Mouse (Mus musculus): ENCODE results near the gene Faxc. TPM values are rescaled to one million over a fixed set of nuclear protein-coding genes. Genes with fewer than 3 reads are reported as not detected.

Gene Faxc
- polyA plus RNA-seq, 1 experiment from 2014 or later: 15.7 TPM

DNA sequence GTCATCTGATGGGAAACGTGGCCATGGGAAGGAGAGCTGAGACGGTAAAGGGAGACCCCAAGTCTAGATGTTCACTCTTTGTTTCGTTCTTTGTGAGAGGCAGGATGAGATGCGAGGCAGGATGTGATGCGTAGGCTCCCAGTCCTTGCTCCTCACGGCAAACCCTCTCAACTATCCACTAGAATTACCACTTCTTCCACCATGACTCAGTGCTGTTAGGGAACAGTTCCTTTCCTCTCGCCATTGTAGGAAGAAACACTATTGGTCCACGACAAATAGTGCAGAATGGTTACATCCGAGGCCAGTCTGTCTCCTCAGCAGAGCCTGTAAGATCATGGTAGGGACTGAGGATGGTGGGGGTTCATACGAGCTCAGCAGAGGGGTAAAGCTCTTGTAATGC, 56.3 kb downstream of the Faxc start:
- no peaks in the 10 kb centered on the region for H3K36me3 ChIP-seq (replicated peaks; ENCODE audit: control insufficient read depth, insufficient read depth, low read depth, low read length)
- WGBS: 82% methylated on average over 10 of the region's 10 CpGs
- peak overlapping the region; percentile 70 for H3K27ac ChIP-seq (replicated peaks; ENCODE audit: low read depth, low read length)
- H3K4me2 ChIP-seq (ENCODE audit: low read depth, low read length): no peak overlapping the region
- no peaks in the 10 kb centered on the region; the same call in 1 of the 2 replicates for H3K4me1 ChIP-seq (ENCODE audit: control insufficient read depth, insufficient read depth, low read length)
- H3K27me3 ChIP-seq (ENCODE audit: control insufficient read depth, insufficient read depth, low read length): no peaks in the 10 kb centered on the region
- no peak overlapping the region for H3K9ac ChIP-seq (replicated peaks; ENCODE audit: low read length)
- H3K9me3 ChIP-seq (replicated peaks; ENCODE audit: control insufficient read depth, low read length): no peaks in the 10 kb centered on the region
- ATAC-seq (replicated peaks; ENCODE audit: insufficient number of reproducible peaks, low FRiP score, low TSS enrichment, low read depth) (no peak), DNase-seq (ENCODE audit: low spot score) (no peak)
- no peak overlapping the region for H3K4me3 ChIP-seq (ENCODE audit: low read depth, low read length)

DNA sequence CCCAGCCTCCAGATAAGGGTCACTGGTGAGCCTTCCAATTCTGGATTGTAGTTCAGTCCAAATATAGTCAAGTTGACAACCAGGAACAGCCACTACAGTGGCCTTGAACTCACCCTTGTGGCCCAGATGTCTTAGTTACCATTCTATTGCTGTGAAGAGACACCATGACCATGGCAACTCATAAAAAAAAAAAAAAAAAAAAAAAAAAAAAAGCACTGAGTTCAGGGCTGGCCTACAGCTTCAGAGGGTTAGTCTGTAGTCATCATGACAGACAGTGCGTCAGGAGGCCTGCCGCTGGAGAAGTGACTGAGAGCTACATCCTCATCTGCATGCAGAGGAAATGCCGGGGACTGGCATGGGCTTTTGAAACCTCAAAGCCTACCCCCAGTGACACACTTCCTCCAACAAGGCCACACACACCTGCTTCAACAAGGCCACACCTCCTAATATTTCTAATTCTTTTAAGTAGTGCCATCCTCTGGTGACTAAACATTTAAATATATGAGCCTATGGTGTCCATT, 58.5 kb downstream of the Faxc start:
- H3K9ac ChIP-seq (replicated peaks; ENCODE audit: low read length): no peak overlapping the region
- DNase-seq (ENCODE audit: low spot score) (no peak), ATAC-seq (replicated peaks; ENCODE audit: insufficient number of reproducible peaks, low FRiP score, low TSS enrichment, low read depth) (no peak)
- no peak overlapping the region for H3K27ac ChIP-seq (replicated peaks; ENCODE audit: low read depth, low read length)
- H3K36me3 ChIP-seq (replicated peaks; ENCODE audit: control insufficient read depth, insufficient read depth, low read depth, low read length): no peaks in the 10 kb centered on the region
- H3K4me2 ChIP-seq (ENCODE audit: low read depth, low read length): no peak overlapping the region
- 83% methylated on average over 3 of the region's 3 CpGs for WGBS
- no peaks in the 10 kb centered on the region; the same call in 1 of the 2 replicates for H3K4me1 ChIP-seq (ENCODE audit: control insufficient read depth, insufficient read depth, low read length)
- H3K9me3 ChIP-seq (replicated peaks; ENCODE audit: control insufficient read depth, low read length): no peaks in the 10 kb centered on the region
- H3K27me3 ChIP-seq (ENCODE audit: control insufficient read depth, insufficient read depth, low read length): no peaks in the 10 kb centered on the region
- no peak overlapping the region for H3K4me3 ChIP-seq (ENCODE audit: low read depth, low read length)

DNA sequence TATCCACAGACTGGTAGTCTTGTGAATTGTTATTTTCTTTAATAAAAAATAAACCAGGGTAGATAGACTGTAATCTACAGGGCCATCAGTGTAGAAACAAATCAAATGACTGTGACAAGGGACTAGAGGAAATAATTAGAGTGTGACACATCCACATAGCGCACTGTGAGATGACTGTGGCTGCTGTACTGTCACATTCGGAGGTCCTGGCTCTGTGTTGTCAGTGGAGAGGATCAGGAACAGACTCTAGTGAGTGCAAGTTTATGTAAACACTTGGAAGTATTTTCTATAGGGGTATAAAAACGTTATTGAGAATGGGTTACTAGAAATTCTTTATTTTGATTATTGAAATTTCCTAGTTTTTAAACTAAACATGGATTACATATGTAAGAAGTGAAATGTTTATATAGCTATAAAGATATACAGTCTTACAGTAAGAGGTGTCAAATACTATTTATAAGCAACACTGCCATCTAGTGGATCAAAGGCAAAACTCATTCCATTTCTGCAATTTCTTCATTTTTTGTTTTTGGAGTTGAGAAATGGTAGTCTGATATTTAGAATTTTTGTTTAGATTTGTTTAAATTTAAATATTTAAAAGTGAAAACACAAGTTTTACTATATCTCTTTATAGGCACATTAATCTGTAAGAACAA, 59.6 kb downstream of the Faxc start:
- peak; percentile 64 for DNase-seq (ENCODE audit: low spot score)
- Histone ChIP-seq H3K9me3 (replicated peaks; ENCODE audit: control insufficient read depth, low read length) (no peaks in the 10 kb centered on the region), H3K27ac (replicated peaks; ENCODE audit: low read depth, low read length) (no peak overlapping the region), H3K4me1 (ENCODE audit: control insufficient read depth, insufficient read depth, low read length) (no peaks in the 10 kb centered on the region; the same call in 1 of the 2 replicates), H3K4me3 (ENCODE audit: low read depth, low read length) (no peak overlapping the region), H3K9ac (replicated peaks; ENCODE audit: low read length) (no peak overlapping the region), H3K4me2 (ENCODE audit: low read depth, low read length) (no peak overlapping the region), H3K36me3 (replicated peaks; ENCODE audit: control insufficient read depth, insufficient read depth, low read depth, low read length) (no peaks in the 10 kb centered on the region), H3K27me3 (ENCODE audit: control insufficient read depth, insufficient read depth, low read length) (no peaks in the 10 kb centered on the region)
- no peak for ATAC-seq (replicated peaks; ENCODE audit: insufficient number of reproducible peaks, low FRiP score, low TSS enrichment, low read depth)
- 41% methylated on average over 3 of the region's 3 CpGs for WGBS

DNA sequence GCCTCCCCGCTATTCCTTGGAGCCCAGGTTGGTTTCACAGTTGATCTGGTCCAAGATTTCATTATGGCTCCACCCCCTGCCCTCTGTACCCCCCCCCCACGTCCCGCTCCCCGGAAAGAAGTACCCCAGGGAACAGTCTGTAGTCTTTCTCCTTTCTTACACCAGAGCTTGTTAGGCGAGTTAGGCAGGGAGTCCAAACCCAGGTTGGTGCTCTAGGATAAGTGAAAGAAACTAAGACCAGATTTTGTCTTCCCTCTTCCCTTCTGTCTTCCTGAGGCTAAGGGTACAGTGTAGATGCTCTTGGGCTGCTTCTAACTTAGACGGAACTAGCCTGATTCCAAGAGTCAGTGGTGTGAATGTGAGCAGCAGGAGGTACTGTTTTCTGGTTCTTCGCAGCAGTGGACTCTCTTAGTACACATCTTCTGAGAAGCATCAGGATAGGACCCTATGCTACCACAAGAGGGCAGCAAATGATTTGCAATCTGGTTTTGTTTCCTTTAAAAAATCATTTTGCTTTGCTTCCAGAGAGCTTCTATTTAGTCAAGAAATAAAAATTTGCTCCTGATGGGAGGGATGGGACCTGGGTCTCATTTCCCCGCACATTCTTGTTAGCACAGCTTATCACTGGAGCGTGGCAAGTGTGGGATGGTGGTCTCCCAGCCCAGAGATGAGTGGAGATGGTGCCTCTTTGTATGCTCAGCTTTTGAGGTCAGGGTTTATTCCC, 86.7 kb downstream of the Faxc start:
- Histone ChIP-seq H3K9me3 (replicated peaks; ENCODE audit: control insufficient read depth, low read length) (no peaks in the 10 kb centered on the region), H3K27me3 (ENCODE audit: control insufficient read depth, insufficient read depth, low read length) (no peaks in the 10 kb centered on the region), H3K27ac (replicated peaks; ENCODE audit: low read depth, low read length) (no peak overlapping the region), H3K4me2 (ENCODE audit: low read depth, low read length) (no peak overlapping the region), H3K36me3 (replicated peaks; ENCODE audit: control insufficient read depth, insufficient read depth, low read depth, low read length) (no peaks in the 10 kb centered on the region), H3K4me1 (ENCODE audit: control insufficient read depth, insufficient read depth, low read length) (no peaks in the 10 kb centered on the region), H3K9ac (replicated peaks; ENCODE audit: low read length) (no peak overlapping the region), H3K4me3 (ENCODE audit: low read depth, low read length) (no peak overlapping the region)
- DNase-seq (ENCODE audit: low spot score): peak; percentile 90
- peak; percentile 78 for ATAC-seq (replicated peaks; ENCODE audit: insufficient number of reproducible peaks, low FRiP score, low TSS enrichment, low read depth)
- WGBS: 15% methylated on average over 9 of the region's 9 CpGs

DNA sequence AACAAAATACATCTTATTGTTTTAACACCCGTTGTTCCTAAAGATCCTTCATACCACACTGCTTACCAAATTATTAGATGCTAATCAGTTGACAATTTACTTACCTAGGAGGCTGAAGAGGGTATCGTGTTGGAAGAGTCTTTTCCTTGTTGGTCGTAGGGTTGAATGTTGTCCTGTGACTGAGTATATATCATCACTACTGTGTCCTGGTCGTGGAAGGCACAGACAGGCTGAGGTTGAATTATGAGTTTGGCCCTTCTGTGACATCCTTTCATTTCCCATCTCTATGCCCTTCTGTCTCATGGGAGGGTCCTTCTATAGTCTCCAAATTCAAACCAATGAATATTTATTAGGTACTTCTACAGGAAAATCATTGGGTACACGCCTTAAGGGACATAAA, 87.3 kb downstream of the Faxc start:
- DNase-seq (ENCODE audit: low spot score) (no peak), ATAC-seq (replicated peaks; ENCODE audit: insufficient number of reproducible peaks, low FRiP score, low TSS enrichment, low read depth) (no peak)
- H3K4me3 ChIP-seq (ENCODE audit: low read depth, low read length): no peak overlapping the region
- no peaks in the 10 kb centered on the region for H3K27me3 ChIP-seq (ENCODE audit: control insufficient read depth, insufficient read depth, low read length)
- no peak overlapping the region for H3K9ac ChIP-seq (replicated peaks; ENCODE audit: low read length)
- no peak overlapping the region for H3K27ac ChIP-seq (replicated peaks; ENCODE audit: low read depth, low read length)
- no peak overlapping the region for H3K4me2 ChIP-seq (ENCODE audit: low read depth, low read length)
- no peaks in the 10 kb centered on the region for H3K4me1 ChIP-seq (ENCODE audit: control insufficient read depth, insufficient read depth, low read length)
- WGBS: 59% methylated on average over 5 of the region's 5 CpGs
- H3K36me3 ChIP-seq (replicated peaks; ENCODE audit: control insufficient read depth, insufficient read depth, low read depth, low read length): no peaks in the 10 kb centered on the region
- H3K9me3 ChIP-seq (replicated peaks; ENCODE audit: control insufficient read depth, low read length): no peaks in the 10 kb centered on the region

DNA sequence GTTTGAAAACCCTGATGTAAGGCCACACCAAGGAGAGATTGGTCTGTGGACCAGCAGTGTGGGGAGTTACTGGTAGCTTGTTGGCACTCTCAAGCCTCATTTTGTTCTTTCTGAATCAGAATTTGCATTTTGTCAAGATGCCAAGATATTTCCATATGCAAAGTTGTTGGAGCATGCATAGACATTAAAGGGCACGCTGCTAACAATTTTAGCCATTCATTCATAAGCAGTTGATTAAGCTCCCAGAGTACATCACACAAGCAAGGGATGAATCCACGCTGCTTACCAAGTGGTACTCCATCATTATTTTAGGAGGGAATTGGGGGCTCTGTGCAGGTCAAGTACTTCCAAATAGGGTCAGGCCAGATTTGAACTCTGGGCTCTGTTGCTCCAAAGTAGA, 98.8 kb downstream of the Faxc start:
- ATAC-seq (replicated peaks; ENCODE audit: insufficient number of reproducible peaks, low FRiP score, low TSS enrichment, low read depth) (no peak), DNase-seq (ENCODE audit: low spot score) (no peak)
- Histone ChIP-seq H3K4me1 (ENCODE audit: control insufficient read depth, insufficient read depth, low read length) (no peaks in the 10 kb centered on the region), H3K4me2 (ENCODE audit: low read depth, low read length) (no peak overlapping the region), H3K27ac (replicated peaks; ENCODE audit: low read depth, low read length) (no peak overlapping the region), H3K9me3 (replicated peaks; ENCODE audit: control insufficient read depth, low read length) (no peaks in the 10 kb centered on the region), H3K27me3 (ENCODE audit: control insufficient read depth, insufficient read depth, low read length) (no peaks in the 10 kb centered on the region), H3K9ac (replicated peaks; ENCODE audit: low read length) (no peak overlapping the region), H3K36me3 (replicated peaks; ENCODE audit: control insufficient read depth, insufficient read depth, low read depth, low read length) (no peaks in the 10 kb centered on the region), H3K4me3 (ENCODE audit: low read depth, low read length) (no peak overlapping the region)
- 92% methylated on average over 2 of the region's 2 CpGs for WGBS

Other genes starting within 250 kb of the Faxc start
- 0.29 and 0.53 TPM in 2 replicates for gene Prdm13, start 245.4 kb upstream of the Faxc start, polyA plus RNA-seq (2014; fragmentation: Nextera tagmentation; extraction: Ambion mirVana)
- 61.3 and 67.5 TPM in 2 replicates for gene Ccnc, start 203.6 kb upstream of the Faxc start, polyA plus RNA-seq (2014; fragmentation: Nextera tagmentation; extraction: Ambion mirVana)
- 10.3 and 11.6 TPM in 2 replicates for gene Usp45, start 164.2 kb upstream of the Faxc start, polyA plus RNA-seq (2014; fragmentation: Nextera tagmentation; extraction: Ambion mirVana)
- 18.6 and 19.4 TPM in 2 replicates for gene Tstd3, start 164.1 kb upstream of the Faxc start, polyA plus RNA-seq (2014; fragmentation: Nextera tagmentation; extraction: Ambion mirVana)
- 158 and 175 TPM in 2 replicates for gene Pnisr, start 83.7 kb upstream of the Faxc start, polyA plus RNA-seq (2014; fragmentation: Nextera tagmentation; extraction: Ambion mirVana)
- gene Coq3, start 51.7 kb upstream of the Faxc start, polyA plus RNA-seq (2014; fragmentation: Nextera tagmentation; extraction: Ambion mirVana): 13.5 and 16.5 TPM in 2 replicates